Mouse (Mus musculus) kidney, postnatal 14 days (tissue): Measurements from ENCODE around the gene Lrrc29.

Experiments
- DNase-seq: peaks from one replicate; pipeline ENCODE4 v3.0.0; 2022; ENCODE audit warnings: mixed read lengths

Gene Lrrc29

DNA sequence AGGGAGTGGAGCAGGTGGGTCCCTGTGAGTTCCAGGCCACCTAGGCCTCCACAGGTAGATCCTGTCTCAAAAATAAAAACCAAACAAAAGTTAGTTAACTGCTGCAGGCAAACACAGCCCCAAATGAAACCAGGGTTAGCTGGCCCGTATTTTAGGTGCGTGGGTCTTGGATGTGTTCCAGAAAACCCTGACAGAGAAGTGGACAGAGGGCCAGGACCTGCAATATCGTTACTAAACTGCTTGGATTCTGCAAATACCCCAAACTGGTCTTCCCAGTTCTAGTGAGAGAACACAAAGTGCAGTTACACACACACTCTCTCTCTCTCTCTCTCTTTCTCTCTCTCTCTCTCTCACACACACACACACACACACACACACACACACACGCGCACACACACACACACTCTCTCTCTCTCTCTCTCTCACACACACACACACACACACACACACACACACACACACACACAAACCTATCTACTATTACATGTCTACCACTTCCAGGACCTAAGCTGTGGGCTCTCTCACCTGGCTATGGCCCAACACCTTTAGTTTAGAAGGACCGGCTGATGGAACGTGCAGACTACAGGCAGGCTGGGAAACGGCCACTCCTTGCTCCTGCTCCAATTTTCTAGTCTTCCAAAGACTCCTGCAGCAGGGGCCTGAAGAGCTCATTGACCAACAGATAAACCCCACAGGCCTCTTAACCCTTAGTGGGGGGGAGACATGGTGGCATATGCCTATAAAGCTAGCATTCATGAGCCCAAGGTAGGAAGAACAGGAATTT is 17.9 kb upstream of the Lrrc29 start:
- DNase-seq: no peak

GRCm38 (mm10) chr8:105342768-105343167 is 16.7 kb upstream of the Lrrc29 start:
- no peak for DNase-seq

DNA sequence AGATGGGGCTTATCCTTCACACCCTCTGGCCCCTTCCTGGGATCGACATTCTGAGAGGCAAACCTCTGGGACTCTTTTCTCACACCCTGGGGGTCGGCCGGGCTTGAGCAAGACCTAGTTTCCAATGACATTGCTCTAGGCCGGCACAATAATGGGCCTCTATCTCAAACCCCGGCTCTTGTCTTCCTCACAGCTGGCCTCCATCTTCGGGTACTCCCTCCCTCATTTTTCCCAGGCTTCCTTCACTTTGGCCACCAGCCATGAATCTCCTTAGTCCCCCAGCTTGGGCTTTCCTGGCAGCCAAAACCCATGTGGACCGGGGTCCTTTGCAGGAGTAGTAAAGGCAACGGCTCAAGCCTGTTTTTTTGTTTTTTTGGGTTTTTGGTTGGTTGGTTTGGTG is 15.3 kb upstream of the Lrrc29 start:
- peak; percentile 46 for DNase-seq

GRCm38 (mm10) chr8:105339886-105340635 is 14.0 kb upstream of the Lrrc29 start:
- no peak for DNase-seq

DNA sequence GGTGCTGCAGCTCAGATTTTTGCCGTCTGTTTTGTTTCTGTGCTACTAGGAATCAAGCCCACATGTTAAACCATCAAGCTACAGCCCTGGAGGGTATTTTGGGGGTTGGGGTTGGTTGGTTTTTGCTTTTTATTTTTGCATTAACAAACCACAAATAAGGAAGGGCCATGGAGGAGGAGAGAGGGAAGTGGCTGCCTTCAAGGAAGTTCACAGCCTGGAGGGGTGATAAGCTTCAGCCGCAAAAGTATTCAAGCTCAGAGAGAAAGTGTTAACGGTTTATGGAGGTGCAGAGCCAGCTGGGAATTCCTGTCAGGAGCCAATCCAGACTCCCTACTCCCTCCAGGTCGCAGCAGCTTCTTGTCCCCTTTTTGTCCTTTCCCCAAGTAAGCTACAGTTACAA is 12.9 kb upstream of the Lrrc29 start:
- DNase-seq: no peak

DNA sequence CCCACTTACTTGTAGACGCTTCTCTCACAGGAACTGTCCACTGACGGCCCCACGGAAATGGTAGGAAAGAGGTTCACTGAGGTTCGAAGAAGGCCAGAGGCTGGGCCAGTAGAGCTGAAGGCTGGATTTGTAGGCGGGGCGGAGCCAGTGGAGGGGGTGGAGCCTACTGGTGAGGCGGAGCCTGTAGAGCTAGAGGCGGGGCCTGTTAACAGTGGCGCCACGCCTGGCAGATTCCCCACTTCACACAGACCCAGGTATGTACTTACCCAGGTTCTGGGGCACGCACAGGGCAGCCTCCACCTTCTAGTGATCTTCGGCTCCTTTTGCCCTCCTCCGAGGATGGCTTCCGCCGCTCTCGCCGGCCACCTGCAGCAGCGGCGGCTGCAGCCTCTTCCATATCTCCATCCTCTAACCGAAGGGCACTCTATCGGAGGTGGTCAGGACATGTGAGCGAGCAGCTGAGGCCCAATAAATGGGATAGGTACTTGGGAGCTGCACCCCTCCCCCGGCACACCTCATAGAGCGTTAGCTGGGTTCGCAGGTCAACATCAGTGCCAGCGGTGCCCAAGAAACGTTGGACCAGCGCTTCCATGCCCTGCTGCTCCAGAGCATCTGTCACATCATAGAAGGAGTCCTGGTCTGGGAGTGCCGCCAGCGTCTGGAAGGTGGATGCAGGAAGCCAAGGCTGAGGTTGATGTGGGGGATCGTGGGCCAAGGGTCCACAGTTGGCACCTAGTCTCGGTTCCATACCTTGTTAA is 10.5 kb upstream of the Lrrc29 start:
- no peak for DNase-seq

GRCm38 (mm10) chr8:105332523-105332922 is 6.4 kb upstream of the Lrrc29 start:
- DNase-seq: no peak

DNA sequence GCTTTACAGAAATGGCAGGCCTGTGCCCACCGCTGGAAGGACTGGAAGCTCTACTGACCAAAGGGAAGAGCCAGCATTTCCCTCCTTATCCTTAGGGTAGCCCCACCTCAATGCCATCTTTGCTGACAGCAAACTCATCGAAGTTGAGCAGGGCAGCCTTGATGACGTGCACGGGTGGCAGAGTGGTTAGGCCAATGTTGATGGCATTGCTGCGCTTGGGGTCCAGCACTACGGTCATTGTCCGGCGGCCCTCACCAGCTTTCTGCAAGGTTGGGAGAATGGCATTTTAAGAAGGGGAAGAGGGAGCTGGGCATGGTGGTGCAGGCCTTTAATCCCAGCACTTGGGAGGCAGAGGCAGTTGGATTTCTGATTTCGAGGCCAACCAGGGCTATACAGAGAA is 5.9 kb upstream of the Lrrc29 start:
- DNase-seq: no peak

GRCm38 (mm10) chr8:105331469-105331868 is 5.4 kb upstream of the Lrrc29 start:
- no peak for DNase-seq

DNA sequence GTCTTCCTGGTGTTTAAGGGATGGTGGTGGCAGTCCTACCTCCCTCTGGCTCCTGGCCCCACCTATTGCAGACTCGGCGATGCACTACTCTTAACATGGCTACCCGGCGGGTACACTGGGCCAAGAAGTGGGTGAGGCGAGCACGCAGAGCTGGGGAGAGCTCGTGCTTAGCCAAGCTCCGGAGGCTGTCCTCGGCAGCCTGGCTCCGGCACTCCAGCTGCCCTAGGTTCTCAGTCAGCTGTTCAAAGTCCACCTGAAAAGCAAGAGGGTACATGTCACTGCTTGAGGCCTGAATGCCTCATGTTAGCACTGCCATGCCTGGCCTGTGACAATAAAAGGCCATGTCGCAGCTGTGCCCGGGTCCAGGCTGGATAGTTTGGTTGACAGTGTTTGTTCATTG is 4.2 kb upstream of the Lrrc29 start:
- no peak for DNase-seq

- DNase-seq: no peak
Observed at GRCm38 (mm10) chr8:105326968-105327367, 890 bp upstream of the Lrrc29 start.

DNA sequence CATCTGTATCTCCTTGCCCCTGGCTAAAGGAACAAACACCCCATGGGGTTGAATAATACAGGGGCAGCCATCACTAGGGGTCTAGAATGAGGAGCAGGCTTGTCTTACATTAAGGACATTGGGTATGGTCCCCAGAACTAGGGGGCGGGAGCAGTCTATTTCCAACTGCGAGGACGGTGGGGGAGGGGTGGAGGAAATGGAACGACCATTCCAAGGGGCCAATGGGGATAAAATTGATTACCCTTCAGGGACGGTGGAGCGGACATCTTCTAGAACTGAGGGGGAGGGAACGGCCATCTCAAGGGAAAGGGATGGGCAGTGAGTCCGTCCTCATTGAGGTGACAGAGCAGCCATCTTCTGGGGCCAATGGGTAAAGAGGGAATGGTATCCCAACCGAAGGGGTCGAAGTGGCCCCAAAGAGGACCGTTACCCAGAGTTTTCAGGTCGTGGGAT is 411 bp downstream of the Lrrc29 start:
- DNase-seq: no peak

DNA sequence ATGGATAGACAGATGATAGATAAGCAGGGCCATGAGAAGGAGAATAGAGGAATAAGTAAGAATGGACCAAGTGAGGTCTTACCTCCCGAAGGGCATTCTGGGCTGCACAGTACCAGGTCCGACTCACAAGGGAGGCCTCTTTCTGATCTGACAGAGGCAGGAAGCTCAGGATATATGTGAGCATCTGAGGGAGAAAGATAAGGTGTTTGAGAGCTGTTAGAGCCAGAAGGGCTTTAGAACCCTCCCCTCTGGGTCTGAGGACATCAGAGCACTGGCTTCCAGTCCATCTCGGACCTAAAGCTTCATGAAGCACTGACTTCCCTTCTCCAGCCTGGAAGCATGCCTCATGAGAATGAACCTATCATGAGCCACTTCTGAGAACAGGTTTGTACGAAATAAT is 2.9 kb downstream of the Lrrc29 start:
- DNase-seq: no peak

GRCm38 (mm10) chr8:105318662-105319190 is 7.4 kb downstream of the Lrrc29 start:
- no peak for DNase-seq

- DNase-seq: no peak
Observed at GRCm38 (mm10) chr8:105317941-105318340, 8.1 kb downstream of the Lrrc29 start.

- DNase-seq: no peak
Observed at GRCm38 (mm10) chr8:105315073-105315769, 10.9 kb downstream of the Lrrc29 start.

DNA sequence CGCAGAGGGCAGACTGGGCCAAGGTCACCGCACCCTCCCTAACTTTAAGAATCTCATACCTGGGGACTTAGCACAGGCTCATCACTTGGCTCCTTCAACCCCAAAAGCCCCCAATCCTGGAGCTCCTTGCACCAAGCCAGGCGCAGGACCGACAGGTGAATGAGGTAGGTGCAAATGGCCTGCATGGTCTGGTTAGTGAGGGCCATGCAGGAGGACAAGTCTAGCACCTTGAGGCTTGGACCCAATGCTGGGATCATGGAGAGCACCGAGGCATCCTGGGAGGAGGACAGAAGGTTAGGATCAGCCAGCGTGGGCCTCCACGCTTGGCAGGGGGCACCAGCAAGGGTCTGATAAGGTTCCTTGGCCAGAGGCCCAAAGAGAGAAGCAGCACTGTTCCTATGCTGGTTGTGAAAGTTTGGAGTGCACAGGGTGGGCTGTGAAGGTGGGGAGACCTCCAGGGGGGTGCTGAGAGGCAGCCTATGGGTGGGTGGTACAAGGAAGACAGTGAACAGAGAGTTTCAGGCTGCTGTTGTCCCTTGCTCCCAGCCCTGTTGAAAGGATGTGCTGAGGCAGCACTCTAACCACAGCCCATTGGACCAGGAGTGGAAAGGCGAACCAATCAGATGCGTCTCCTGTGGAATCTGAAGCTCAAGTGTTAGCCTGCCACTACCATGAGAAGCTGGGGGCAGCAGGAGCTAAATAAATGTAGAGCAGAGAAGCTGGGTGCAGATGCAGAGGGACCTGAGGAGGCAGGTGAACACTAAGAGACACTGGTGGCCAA is 12.3 kb downstream of the Lrrc29 start:
- no peak for DNase-seq

GRCm38 (mm10) chr8:105312891-105313481 is 13.1 kb downstream of the Lrrc29 start:
- no peak for DNase-seq

GRCm38 (mm10) chr8:105311718-105312117 is 14.4 kb downstream of the Lrrc29 start:
- no peak for DNase-seq

DNA sequence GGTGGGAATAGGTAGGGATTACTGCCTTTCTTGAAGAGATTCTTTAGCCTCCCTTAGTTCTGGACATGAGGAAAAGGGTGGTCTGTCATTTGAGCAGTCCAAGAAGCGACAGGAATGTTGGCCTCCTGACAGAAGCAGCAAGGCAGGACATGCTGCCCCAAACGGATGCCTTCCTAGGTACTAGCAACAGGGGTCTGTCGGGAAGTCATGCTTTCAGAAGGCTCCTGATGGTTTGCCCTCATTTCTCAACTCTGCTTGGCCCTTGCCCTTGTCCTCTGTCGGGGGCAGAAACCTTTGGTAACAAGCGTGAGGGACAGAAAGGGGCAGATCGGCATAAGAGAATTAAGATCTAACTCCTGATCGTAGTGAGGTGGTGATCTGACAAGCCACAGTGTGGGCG is 16.0 kb downstream of the Lrrc29 start:
- no peak for DNase-seq

GRCm38 (mm10) chr8:105309142-105309847 is 16.8 kb downstream of the Lrrc29 start:
- no peak for DNase-seq
